Mouse (Mus musculus): Measurements from ENCODE around the gene B4galt4. TPM values are rescaled to one million over a fixed set of nuclear protein-coding genes. Genes with fewer than 3 reads are reported as not detected.

The B4galt4 gene
- total RNA-seq, 2 experiments from 2014 or later: 10.3 to 16.1 TPM

DNA sequence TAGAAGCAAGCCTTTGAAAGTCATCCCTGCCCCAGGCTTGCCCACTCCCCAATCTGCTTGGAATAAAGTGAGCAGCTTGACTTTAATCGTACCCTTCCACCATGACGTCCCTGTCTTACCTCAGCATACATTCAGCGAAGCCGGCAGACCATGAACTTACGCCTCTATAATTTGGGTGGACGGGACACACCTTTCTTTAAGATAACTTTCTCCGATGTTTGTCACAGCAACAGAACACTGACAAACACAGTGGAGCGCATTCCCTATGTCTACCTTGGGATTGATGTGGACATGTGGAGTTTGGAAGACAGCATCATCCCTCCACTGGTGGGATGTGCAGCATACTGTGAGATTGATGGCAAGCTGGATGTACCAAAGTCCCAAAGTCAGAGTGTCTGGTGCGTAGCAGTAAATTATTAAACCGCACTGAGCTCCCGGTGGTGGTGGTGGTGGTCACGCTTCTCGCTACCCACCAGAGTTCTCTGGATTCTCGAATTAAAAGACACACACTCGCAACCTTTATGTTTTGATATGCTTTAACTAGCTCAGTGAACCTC, 13.4 kb upstream of the B4galt4 start:
- no peak for DNase-seq

DNA sequence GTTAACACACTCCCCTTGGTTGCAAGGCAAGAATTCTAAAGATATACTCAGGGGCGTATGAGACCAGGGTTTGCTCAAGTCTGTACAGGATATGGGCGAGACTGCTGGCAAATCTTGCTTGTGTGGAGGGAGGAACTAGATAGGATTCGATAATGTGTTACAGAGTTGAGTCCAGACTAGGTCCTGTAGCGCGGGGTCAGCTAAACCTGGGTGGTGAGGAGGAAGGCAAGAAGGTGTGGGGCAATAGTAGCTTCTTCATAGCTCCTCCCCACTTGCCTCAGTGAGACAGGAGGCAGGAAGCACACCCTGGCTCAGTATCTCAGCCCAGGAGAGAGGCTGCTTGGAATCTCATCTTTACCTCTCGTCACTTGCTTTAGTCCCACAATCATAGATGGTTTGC, 12.9 kb upstream of the B4galt4 start:
- DNase-seq: no peak

DNA sequence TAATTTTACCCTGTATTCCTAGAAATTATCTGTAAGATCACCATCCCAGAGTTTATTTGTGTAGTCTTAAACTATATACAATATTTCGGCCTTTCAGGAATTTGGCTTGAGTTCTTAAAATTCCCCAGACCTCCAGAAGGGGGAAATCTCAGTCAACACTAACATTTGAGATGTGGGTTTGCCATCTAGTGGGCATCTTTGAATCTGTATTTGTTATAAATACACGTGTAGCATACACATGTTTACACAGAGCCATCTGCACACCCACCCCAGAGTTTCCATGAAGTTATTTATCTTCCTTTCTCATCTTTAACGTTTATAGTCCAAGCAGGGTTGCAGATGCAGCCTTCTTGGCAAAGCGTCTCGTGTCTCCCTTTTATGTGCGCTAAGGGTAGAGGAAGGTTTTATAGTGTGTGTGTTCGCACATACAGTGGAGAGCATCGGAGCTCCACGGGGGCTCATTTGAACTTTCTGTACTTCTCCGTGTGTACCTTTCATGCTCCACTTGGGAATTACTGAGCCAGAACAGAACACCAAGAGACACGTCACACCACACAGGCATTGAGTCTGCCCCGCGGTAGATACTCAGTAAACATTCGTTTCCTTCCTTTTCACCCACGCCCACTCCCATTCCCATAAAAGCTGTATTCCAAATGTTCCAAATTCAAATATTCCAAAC, 12.3 kb upstream of the B4galt4 start:
- DNase-seq: peak; percentile 63 to 72

DNA sequence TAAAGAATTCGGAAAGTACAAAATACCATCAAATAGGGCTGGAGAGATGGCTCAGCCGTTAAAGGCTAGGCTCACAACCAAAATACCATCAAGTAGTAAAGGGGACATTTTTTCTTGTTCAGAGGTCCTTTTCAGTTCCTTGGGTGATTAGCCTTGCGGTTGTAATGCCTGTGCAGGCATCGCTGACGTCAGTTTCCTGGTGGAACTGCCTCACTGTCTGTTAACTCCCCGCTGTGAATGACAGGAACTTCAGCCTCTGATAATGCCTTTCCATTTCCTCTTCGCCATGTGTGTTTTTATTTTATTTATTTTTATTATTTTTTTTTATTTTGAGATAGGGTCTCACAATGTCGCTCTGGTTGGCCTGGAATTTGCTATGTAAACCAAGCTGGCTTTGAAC, 11.1 kb upstream of the B4galt4 start:
- DNase-seq: peak; percentile 45 to 75

DNA sequence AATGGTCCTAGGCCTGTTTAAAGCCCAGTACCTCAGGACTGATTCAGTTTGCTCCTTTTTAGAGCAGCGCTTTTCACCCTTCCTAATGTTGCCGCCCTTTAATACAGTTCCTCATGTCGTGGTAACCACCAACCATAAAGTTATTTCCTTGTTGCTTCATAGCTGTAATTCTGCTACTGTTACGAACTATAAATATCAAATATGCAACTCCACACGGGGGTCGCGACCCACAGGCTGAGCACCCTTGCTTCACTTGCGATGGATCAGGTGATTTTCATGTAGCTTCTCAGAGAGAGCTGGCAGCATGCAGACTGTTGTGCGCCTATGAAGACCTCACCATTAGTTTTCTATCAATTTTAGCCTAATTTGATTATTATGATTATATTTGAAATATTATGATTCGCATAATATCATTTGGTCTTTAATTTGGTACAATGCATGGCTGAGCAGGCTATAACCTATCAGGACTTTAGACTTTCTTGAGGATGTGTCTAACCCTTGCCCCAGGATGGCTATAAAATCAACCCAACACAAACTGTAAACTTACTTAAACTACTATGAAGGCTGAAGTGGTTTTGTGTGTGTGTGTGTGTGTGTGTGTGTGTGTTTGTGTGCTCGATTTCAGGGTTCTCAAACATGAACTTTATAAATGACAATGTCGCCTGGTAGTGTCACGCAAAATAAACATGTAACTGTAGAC, 710 bp upstream of the B4galt4 start:
- DNase-seq: no peak

DNA sequence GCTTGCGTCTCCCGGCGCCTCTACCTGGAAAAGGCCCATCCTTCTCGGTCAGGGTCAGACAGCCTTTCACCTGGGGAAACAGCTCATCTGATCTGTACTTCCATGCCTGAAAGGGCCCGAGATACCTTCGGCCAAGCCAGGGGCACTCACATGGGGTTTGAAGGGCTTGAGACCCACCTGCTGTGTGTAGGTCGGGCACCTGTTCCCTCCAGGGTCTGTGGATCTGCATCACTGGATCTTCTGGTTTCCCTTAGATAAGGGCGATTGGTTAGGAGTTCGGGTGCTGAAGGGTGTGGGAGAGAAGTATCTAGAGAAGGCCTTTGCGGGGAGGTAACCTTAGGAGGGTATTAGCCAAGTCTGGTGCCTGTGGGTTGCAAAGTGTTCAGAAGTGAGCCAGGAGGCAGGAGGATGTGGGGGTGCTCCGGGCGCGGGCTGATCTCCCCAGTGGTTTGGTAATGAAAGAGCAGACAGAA, 631 bp downstream of the B4galt4 start:
- peak; percentile 42 to 56 for DNase-seq

DNA sequence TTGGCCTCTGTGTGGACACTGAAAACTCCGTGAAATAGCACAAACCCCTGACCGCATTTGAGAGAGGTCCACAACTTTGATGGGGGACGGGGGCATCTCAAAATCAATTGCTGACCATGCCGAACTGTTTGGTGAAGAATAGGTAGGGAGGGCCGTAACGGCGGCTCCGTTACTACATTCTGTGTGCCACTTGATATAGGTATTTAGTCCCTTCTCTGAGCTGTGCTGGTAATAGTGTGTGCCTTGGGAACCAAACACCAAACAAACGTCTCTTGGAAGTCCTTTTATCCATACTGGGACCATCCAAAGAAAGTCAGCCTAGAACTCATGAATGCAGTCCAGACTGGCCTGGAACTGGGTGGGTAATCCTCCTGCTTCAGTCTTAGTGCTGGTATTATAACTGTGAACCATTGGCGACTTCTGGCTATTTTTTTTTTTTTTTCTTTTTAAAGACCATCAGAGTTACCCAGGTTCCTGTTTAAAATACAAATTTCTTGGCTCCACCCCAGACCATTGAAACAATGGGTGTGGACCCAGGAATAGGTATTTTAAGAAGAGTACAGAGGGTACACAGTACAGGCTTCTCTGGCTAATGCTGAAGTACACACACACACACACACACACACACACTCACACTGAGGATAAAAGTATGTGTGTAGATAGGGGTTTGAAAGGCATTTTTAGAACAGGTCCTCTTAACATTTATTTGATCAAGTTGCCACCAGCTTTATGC, 2.0 kb downstream of the B4galt4 start:
- peak in 1 of 2 experiments; percentile 68 for DNase-seq

DNA sequence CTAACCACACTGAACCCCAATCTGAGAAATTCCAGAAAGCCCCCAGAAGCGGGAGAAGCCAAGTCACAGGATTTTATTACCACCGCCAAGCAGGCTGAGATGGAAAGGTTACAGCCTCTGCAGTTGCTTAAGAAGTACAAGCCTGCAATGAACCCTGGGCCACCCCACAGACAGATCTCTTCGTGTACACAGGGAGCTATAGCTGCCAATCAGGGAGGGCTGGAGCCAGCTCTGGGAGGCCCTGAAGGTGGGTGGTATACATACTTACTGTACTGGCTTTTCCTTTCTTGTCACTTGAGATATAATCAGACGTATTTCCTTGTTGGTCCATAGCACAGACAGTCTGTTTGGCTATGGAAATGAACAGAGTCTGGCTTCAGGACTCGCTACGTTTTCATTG, 8.7 kb downstream of the B4galt4 start:
- DNase-seq: no peak

DNA sequence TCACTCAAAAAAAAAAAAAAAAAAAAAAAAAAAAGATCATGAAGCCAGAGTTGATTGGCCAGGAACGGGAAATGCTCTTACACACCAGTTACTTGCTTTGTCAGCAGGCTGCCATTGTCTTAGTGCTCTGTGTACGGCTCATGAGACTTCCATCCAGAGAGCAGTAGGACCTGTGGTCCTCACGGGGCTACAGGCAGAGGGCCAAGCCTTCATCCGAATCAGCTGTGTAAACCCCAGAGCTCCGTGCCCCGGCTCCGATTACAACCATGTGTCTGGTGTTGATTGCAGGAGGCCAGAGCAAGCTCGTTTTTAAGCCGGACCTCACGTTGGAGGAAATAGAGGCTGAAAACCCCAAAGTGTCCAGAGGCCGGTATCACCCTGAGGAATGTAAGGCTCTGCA, 11.6 kb downstream of the B4galt4 start:
- no peak for DNase-seq

DNA sequence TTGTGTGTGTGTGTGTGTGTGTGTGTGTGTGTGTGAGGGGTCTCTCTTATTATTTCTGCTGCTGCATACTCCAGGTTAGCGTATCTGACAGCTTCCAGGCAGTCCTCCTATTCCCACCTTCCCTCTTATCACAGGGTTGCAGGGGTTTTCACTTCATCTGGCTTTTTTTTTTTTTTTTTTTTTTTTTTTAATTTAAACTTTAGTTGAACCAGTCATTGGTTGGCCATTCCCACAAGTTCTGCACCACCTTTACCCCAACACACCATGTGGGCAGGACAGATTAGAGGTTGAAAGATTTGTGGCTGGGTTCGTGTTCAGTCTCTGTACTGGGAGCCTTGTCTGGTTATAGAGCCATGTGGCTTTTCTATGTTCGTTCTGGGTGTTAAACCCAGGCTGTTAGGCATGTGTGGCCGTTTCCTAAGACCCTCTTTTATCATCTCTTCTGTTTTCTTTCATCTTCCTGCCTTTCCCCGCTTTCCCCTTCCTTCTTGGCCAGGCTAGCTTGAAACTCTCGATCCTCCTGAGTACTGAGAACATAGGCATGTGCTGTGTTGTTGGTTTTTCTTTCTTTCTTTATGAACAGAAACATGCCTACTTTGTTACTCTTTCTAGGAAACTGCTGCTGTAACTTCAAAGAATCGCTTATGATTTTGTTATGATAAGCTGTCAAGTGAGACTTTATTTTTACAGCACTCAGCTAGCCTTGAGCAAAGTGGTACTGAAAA, 13.6 kb downstream of the B4galt4 start:
- no peak for DNase-seq

DNA sequence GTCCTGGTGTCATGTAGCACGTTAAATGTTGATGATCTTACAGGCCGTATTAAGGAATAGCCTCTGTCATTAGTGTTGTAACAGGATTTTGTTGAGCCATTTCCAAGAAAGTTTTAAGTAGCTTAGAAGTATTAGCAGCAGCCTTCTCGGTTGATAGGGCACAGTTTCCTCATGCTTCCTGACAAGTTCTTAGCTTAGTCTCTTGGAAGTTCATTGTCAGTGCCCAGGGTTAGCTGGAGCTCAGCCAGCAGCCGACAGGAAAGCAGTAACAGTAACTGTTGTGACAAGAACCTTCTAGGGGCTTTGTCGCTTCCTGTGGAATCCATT, 14.1 kb downstream of the B4galt4 start:
- peak; percentile 31 to 37 for DNase-seq

DNA sequence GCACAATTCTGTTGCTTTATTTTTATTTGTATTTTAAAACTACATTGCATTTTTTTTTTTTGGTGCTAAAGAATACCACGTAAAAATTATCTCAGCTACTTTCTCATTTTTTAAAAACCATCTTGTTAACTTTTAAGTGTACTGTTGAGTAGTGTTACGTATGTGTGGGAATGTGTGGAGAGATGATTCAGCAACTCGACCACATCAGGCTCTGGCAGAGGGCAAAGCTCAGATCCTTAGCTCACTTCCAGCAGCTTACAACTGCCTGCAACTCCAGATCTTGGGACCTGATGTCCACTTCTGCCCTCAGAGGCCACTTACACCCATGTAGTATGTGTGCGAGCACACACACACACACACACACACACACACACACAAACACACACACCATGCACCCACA, 14.5 kb downstream of the B4galt4 start:
- DNase-seq: no peak

DNA sequence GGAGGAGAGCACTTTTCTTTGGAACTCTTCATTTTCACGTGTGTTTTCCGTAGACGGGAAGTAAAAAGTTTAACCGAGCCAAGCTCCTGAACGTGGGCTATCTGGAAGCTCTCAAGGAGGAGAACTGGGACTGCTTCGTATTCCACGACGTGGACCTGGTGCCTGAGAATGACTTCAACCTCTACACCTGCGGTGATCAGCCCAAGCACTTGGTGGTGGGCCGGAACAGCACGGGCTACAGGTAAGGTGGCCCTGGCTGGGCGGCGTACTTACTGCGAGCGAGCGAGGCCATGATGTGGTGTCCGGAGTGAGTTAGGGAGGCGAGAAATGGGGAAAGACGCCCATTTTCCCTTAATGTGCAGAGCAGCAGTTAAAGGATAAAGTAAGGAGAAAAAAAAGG, 15.6 kb downstream of the B4galt4 start:
- no peak for DNase-seq

DNA sequence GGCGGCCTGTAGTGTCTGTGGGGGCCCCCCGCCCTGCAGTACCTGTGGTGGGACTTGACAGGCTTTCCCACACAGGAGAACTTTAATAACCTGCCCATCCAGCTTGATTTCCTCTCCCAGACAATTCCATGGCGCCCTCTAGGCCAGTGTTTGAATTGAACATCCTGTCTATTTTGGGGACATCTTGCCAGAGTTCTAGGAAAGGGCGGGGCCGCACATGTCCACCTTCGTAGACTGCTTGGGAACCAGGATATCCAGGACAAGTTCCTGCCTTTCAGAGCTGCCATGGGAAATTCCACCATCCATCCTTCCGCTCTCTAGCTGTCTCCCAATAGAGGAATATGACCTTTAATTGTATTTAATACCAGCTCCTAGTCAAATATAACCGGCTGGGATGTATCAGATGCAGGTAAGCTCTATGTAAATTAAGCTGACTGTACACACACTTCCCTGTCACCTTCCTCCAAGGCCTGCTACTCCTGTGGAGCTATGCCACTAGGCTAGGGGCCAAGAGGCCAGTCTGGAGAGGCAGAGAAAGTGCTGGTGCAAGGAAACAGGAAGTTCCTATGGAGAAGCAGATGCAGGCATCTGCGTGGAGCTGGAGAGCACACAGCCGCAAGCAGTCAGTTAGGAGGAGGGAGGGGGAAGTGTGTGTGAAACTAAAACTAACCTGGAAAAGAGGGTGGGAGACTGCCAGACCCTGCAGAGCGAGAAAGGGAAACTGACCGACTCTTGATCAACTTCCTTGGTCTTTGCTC, 16.2 kb downstream of the B4galt4 start:
- peak; percentile 56 to 80 for DNase-seq

DNA sequence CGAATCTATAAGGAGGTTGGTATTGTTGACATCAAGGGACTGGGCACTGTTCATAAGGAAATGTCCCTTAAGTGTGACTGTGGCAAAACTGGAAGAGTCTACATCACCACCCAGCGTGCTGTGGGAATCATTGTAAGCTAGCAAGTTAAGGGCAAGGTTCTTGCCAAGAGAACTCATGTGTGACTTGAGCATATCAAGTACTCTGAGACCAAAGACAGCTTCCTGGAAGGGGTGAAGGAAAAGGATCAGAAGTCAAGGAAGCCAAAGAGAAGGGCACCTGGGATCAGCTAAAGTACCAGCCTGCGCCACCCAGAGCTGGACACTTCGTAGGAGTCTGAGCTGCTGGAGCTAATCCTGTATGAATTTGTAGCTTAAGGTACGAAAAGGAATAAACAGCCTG, 18.2 kb downstream of the B4galt4 start:
- DNase-seq: no peak

DNA sequence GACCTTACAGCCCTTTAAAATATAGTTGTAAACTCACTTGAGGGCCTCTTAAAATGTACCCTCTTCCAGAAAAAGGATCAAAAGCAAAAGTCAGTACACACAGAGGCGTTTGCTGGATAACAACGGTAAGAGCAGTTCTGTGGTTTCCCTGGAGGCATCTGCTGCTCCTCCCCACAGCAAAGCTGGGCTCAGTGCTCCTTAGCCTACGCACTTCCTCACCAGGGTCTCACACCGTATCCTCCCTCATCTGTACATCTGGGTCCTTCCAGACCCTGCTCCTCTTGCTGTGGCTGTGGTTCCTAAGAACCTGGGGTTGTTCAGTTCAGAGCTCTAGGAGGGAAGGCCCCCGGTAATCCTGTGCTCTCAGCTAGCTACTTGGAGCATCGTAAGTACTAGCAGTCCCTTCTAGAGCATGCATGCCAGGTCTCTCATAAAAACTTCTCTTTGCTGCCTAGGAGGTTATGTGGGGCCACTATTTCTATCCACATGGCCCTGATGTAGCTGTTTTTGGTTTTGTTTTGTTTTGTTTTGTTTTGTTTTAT, 18.8 kb downstream of the B4galt4 start:
- DNase-seq: no peak

DNA sequence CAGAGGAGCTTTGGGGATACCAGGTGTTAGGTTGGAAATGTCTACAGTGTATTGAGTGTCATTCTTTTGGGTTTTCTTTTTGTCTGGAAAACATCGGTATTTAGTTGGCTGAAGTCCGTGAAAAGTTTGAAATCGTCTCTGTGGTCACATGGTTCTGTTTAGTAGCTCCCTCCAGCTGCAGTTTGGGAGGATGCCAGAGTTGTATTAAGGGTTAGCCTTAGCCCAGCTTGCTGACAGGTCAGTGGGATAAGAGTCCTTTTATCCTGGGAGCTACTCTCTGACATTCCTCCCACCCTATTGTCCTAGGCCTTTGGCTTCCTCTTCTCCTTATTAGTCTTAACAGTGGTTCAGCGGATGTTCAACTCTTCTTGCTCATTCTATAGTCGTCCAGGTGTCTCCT, 19.9 kb downstream of the B4galt4 start:
- peak; percentile 25 to 38 for DNase-seq

DNA sequence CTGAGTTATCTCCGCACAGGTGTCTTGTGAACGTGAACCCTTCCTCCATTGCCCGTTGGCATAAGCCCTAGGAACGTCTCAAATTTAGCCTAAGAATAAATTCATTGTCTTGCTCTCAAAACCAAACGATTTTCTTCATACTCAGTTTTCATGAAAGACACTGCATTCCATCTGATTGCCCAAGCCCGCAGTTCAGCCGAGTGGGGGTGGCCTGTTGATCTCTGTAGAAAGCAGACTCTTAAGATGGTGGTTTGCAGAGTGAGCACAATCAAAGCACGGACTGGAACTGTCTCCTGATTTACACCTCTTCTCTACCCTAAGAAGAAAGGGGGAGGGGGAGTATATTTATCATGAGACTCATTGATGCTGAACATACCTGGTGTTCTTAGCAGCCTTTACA, 20.3 kb downstream of the B4galt4 start:
- no peak for DNase-seq

DNA sequence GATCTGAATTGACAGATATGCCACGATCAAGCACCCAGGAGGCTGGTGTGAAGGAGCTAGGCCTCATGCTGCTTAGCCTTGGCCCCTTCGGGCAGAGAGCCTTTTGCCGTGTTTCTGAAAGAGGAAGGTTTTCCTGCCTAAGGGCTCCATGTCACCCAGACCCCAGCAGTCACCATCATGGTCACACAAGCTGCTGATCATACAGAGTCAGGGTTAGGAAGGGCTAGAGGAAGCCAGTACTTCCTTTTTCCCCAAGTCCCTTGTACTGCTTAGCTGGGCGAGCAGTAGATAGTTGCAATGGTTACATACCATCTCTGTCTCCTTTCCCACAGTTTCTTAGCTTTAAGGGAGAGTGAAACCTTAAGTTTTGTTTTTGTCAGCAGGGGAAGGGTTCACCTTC, 21.4 kb downstream of the B4galt4 start:
- peak; percentile 22 to 29 for DNase-seq

DNA sequence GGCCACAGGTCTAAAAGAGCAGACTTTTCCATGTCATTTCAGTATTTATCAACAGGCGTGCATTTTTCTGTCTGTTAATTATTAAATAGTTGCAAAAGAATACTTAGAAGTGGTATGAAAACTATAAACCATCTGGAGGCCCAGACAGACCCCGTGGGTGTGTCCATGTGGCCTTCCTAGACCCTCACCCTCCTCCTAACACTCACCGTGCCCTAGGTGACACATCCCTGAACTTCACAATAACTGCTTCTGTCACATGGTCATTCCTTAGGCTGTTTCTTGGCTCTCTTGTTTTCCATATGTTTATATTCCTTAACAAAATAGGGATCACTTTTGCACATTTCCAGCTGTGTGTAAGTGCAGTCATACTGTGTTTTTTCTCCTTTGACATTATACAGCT, 24.6 kb downstream of the B4galt4 start:
- no peak for DNase-seq

DNA sequence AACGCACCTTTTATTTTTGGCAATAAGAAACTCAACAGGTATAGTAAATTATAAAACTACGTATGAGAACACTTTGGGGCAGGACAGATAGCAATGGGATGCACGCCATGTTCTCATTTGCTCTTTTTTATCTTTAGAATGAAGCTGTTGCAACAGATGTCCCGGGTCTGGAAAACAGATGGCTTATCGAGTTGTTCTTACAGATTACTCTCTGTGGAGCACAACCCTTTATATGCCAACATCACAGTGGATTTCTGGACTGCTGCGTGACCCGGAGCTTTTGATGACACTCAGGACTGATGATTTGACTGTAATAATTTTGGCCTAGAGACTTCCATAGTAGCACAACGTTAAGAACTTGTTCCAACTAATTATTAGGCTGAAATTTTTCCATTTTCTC, 25.7 kb downstream of the B4galt4 start:
- DNase-seq: no peak
